Mouse (Mus musculus): Measurements from ENCODE around the gene Ugt3a2.

The Ugt3a2 gene

DNA sequence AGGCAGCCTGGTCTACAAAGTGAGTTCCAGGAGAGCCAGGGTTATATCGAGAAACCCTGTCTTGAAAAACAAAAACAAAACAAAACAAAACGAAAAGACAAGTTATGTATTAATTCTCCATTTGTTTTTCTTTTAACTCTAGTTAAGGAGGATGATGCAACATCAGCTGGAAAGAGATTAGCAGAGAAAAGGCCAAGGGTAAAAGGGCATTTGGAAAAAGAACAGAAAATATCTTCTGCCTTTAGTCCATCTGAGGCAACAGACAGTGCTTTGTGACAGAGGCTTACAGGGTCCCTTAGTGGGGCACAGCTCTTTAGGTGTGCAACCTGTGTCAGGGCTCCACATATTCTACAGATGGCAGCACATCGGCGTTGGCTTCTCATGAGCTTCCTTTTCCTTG, at the start of gene Ugt3a2:
TSS of gene Ugt3a2 (plus strand) at position 210 of the 400 bp plus-strand sequence.
- no peak for DNase-seq (ENCODE audit: low spot score in 2 of 2)

DNA sequence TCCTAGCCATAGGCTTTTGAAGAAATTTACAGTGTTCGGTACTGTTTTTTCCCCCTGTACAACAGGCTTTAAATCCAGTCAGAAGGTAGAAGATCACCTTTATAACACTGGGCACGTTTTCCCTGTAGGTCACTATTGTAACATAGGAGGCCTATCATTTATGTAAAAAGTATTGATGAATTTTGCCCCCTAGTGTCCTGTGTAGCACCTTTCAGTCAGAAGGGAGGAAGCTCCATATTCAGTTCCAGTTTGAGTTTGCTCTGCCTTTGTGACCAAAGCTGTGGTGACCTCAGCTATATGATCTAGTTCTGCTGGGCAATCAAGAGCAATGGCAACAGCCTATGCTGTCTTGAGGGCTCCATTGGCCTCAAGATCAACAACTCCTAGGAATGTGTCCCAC, 45.7 kb upstream of the Ugt3a2 start:
- no peak for DNase-seq (ENCODE audit: low spot score in 2 of 2)

DNA sequence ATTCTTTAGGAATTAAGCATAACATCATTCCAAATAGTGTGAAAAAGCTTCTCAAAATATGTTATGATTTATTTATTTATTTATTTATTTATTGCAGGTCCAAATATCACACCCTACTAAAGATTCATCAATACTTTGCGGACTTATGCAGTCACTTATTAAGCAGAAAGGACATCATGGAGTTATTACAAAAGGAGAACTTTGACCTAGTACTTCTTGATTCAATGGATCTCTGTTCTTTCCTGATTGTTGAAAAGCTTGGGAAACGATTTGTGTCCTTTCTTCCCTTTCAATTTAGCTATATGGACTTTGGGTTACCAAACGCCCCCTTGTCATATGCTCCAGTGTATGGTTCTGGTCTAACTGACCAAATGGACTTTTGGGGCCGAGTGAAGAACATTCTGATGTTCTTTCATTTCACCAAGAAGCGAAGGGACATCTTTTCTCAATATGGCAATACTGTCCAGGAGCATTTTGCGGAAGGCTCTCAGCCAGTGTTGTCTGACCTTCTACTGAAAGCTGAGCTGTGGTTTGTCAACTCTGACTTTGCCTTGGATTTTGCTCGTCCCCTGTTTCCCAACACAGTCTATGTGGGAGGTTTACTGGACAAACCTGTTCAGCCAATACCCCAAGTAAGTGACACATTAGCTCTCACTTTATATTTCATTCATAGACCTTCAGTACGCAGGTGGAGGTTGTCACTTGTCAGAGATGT, 29.2 kb upstream of the Ugt3a2 start:
- DNase-seq (ENCODE audit: low spot score in 2 of 2), result no peak

DNA sequence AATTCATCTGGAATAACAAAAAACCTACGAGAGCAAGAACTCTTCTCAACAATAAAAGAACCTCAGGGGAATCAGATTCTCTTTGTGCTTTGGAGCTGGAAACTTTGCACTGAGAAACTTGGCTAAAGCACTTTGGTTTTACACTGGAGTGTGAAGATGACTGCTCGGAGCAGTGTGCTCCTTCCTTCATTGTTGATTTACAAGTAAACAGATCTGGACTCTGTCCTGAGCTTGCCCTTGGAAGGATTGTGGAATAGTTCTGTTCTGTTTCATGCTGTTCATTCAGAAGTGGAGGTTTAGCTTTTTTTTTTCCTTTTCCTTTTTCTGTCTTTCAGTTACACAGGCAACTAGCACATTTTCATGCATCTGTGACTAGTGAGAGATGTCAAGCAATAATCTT, 754 bp upstream of the Ugt3a2 start:
- no peak for DNase-seq (ENCODE audit: low spot score in 2 of 2)

DNA sequence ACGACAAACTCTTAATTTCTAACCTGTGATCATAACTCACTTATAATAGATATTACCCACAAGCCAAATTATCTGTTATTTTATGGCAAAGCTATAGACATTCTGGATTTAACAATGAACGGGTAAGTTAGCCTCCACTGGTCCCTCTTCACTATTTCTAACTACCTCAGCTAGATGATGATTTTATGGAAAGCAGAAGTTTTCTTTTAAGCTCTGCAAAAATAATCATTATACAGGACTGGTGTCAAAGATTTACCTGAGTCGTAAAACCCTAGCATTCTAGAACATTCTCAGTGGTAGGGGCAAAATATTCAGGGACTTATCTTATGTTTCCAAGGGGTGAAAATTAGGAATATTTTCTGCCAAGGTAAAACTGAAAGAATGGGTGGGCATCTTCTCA, 1.3 kb downstream of the Ugt3a2 start:
- DNase-seq (ENCODE audit: low spot score in 2 of 2), result no peak

DNA sequence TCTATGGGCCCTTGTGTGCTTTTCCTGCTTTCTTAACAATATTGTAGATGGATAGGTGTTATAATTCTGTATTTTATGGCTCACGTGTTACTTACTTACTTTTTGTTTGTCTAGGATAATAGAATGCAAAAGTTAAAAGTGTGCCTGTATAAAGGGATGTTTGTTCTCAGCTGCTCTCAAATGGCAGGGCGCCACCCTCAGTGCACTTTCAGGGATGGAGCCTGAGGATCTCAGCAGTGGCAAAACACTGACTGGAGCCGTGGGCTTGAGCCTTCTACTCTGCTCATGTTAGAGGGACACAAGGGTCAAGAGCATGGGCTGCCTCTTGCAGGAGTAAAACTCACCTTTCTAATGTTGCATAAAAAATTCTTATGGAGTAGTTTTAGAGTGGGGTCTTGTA, 1.7 kb downstream of the Ugt3a2 start:
- DNase-seq (ENCODE audit: low spot score in 2 of 2), result no peak

DNA sequence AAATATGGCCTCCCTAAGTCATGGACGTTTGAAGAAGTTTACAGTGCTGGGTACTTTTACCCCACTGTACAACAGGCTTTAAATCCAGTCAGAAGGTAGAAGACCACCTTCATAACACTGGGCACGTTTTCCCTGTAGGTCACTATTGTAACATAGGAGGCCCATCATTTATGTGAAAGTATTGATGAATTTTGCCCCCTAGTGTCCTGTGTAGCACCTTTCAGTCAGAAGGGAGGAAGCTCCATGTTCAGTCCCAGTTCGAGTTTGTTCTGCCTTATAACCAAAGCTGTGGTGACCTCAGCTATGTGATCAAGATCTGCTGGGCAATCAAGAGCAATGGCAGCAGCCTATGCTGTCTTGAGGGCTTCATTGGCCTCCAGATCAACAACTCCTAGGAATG, 13.4 kb downstream of the Ugt3a2 start:
- DNase-seq (ENCODE audit: low spot score in 2 of 2), result no peak

DNA sequence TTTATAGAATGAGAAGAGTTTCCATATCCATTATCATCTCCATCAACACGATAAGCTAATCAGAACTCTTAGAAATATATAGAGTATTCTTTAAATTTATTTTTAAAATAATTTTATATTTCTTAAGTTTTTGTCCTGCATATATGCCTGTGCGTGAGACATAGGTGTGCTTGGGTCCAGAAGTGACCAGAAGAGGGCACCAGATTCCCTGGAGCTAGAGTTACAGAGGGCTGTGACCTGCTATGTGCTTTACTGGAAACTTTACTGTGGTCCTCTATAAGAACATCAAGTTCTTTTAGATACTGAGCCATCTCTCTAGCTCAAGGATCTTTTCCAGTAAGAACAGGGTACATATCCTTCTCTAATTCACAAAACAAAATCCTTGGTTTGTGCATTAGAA, 27.5 kb downstream of the Ugt3a2 start:
- no peak for DNase-seq (ENCODE audit: low spot score in 2 of 2)

DNA sequence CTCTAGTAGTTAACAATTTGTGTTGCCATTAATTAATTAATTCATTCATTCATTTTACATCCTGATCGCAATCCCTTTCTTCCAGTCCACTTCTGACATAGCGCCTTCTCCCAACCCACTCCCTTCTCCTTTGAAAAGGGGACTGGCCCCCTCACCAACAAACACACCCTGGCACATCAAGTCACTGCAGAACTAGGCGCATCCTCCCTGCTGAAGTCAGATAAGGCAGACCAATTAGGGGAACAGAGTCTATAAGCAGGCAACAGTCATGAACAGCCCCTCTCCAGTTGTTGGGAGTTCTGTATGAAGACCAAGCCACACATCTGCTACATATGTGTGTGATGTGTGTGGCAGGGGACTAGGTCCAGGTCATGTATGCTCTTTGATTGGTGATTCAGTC, 33.4 kb downstream of the Ugt3a2 start:
- DNase-seq (ENCODE audit: low spot score in 2 of 2), result no peak

DNA sequence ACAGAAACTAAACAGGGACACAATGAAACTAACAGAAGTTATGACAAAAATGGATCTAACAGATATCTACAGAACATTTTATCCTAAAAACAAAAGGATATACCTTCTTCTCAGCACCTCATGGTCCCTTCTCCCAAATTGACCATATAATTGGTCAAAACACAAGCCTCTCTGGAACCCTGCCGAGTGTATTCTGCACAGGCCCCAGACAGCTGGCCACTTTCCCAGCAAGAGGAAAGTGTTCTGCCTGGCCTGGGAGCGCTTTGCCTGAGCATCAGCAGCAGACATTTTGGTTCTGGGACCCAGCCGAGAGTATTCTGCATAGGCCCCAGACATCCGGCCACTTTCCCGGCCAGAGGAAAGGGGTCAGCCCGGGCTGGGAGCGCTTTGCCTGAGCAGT, 40.9 kb downstream of the Ugt3a2 start:
- DNase-seq (ENCODE audit: low spot score in 2 of 2), result no peak

DNA sequence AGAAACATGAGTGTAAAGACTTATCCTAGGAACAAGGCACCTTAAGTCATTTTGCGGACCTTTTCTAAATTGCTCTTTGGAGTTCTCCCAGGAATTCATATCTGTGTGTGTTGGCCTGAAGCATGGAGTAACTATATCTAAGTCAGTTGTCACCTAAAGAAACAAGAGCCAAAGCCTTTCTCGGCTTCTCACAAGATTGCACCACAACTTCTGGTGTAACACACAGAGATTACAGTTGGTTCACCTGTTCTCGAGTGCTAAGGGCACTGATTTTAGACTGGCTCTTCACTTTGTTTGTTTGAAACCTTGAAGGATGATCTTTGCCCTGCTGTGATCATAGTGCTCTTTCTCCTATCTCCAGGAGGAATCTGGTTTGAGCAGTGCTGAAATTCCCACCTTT, 74.1 kb downstream of the Ugt3a2 start:
- DNase-seq (ENCODE audit: low spot score in 2 of 2), result no peak

Measured in frontal cortex, postnatal 25 days (tissue).